In genomic region chr9:34279906-34280305, GRCm38 (mm10) we compare ENCODE assay signal across 9 mouse cellular contexts.
DNase-seq lines count a peak whose midpoint lies in the region; ATAC-seq and TF ChIP-seq lines count a peak whose summit lies in the region.
"Had no signal": no experiment of that assay in that cellular context is flagged by ENCODE, and none has a peak within 500 bp of the region (broad histone marks: within the 10 kb centered on the region; RNA-seq: fewer than 3 reads in every experiment).

No protein-coding gene starts in this region.

- peak; percentile 43 for TF ChIP-seq EP300 in lung, postnatal 0 days (IDR thresholded peaks at IDR 0.05)

- in situ Hi-C loops in ES-E14 (cut with MboI; ENCODE audit: low sequenced_read_pairs in 2 of 2, unreplicated experiment in 2 of 2): no loop called here

- no peak overlapping the region for H3K9ac ChIP-seq in ES-E14 (ENCODE audit: insufficient read depth, low read depth, low read length, poor library complexity, severe bottlenecking)
- no peak overlapping the region for H3K9ac ChIP-seq in forebrain, embryonic 11.5 days (ENCODE audit: low read length)
- H3K9ac ChIP-seq in lung, postnatal 0 days (replicated peaks; ENCODE audit: low read depth): no peak overlapping the region
- H3K9ac ChIP-seq: limb, embryonic 12.5 days had no signal

- TF ChIP-seq POLR2A in cerebellum, adult 2 months (IDR thresholded peaks at IDR 0.05; ENCODE audit: borderline replicate concordance, insufficient read depth, low read length): no peak

- no peaks in the 10 kb centered on the region for H3K36me3 ChIP-seq in ES-E14 (ENCODE audit: control insufficient read depth, insufficient read depth, low read length, poor library complexity, severe bottlenecking)
- no peaks in the 10 kb centered on the region for H3K36me3 ChIP-seq in forebrain, embryonic 11.5 days (ENCODE audit: control insufficient read depth, insufficient read depth, low read length)
- no peaks in the 10 kb centered on the region for H3K36me3 ChIP-seq in lung, postnatal 0 days (ENCODE audit: insufficient read depth, low read length)
- H3K36me3 ChIP-seq: limb, embryonic 12.5 days had no signal

- H3K4me2 ChIP-seq in forebrain, embryonic 11.5 days (ENCODE audit: low read depth, low read length, severe bottlenecking): no peak overlapping the region
- no peak overlapping the region for H3K4me2 ChIP-seq in lung, postnatal 0 days (replicated peaks; ENCODE audit: low read depth, low read length)
- H3K4me2 ChIP-seq: limb, embryonic 12.5 days had no signal

- no peak overlapping the region for H3K27ac ChIP-seq in ES-E14 (ENCODE audit: insufficient read depth, low read depth, low read length, poor library complexity, severe bottlenecking)
- no peak overlapping the region for H3K27ac ChIP-seq in forebrain, embryonic 11.5 days (ENCODE audit: low read depth, low read length)
- no peak overlapping the region for H3K27ac ChIP-seq in lung, postnatal 0 days (ENCODE audit: low read length)
- H3K27ac ChIP-seq in layer of hippocampus, adult 2 months: no peak overlapping the region
- H3K27ac ChIP-seq in cerebellum, adult 2 months (ENCODE audit: insufficient read depth, low read length): no peak overlapping the region
- H3K27ac ChIP-seq: limb, embryonic 12.5 days had no signal

- intact Hi-C loops in heart, postnatal 10 days (cut with DNase I): no loop called here
- intact Hi-C loops in heart, postnatal 25 days (cut with DNase I): no loop called here

- WGBS in forebrain, embryonic 11.5 days: 36% methylated on average over 2 of the region's 2 CpGs
- WGBS in lung, postnatal 0 days: 39% methylated on average over 2 of the region's 2 CpGs
- 46% methylated on average over 2 of the region's 2 CpGs for WGBS in cerebellum, adult 2 months

- no peaks in the 10 kb centered on the region for H3K27me3 ChIP-seq in forebrain, embryonic 11.5 days (ENCODE audit: control insufficient read depth, insufficient read depth, low read length)
- no peaks in the 10 kb centered on the region for H3K27me3 ChIP-seq in lung, postnatal 0 days (replicated peaks; ENCODE audit: insufficient read depth, low read length)
- H3K27me3 ChIP-seq in cerebellum, adult 2 months (ENCODE audit: control insufficient read depth, insufficient read depth, low read length): no peaks in the 10 kb centered on the region
- H3K27me3 ChIP-seq: limb, embryonic 12.5 days had no signal

- H3K4me3 ChIP-seq in ES-E14 (ENCODE audit: insufficient read depth in 1 of 2, low read depth in 1 of 2, low read length in 2 of 2, poor library complexity in 1 of 2, severe bottlenecking in 1 of 2): no peak overlapping the region
- no peak overlapping the region for H3K4me3 ChIP-seq in forebrain, embryonic 11.5 days (ENCODE audit: low read depth, low read length)
- H3K4me3 ChIP-seq in lung, postnatal 0 days (ENCODE audit: low read depth, low read length): no peak overlapping the region
- H3K4me3 ChIP-seq in layer of hippocampus, adult 2 months: no peak overlapping the region
- H3K4me3 ChIP-seq in cerebellum, adult 2 months (replicated peaks; ENCODE audit: insufficient read depth, low read depth, low read length): no peak overlapping the region
- H3K4me3 ChIP-seq: limb, embryonic 12.5 days had no signal

- peak; percentile 3 to 6 for DNase-seq in heart, postnatal 10 days
- DNase-seq in heart, postnatal 25 days (ENCODE audit: low spot score): no peak
- DNase-seq in ES-E14 (ENCODE audit: low read depth, low spot score): peak; percentile 50
- DNase-seq in forebrain, embryonic 11.5 days (ENCODE audit: low spot score): peak; percentile 54
- peak; percentile 66 for DNase-seq in lung, postnatal 0 days (ENCODE audit: low spot score)
- DNase-seq in layer of hippocampus, adult 2 months (ENCODE audit: low spot score in 2 of 2): no peak
- no peak for DNase-seq in layer of hippocampus, adult 9-11 months
- no peak for DNase-seq in cerebellum, adult 2 months

- H3K9me3 ChIP-seq in ES-E14 (ENCODE audit: control insufficient read depth, insufficient read depth, low read depth, low read length): no peaks in the 10 kb centered on the region
- no peaks in the 10 kb centered on the region for H3K9me3 ChIP-seq in forebrain, embryonic 11.5 days (ENCODE audit: control insufficient read depth, low read length)
- H3K9me3 ChIP-seq in lung, postnatal 0 days (ENCODE audit: low read length): no peaks in the 10 kb centered on the region
- H3K9me3 ChIP-seq: limb, embryonic 12.5 days had no signal

- peak; percentile 42 for ATAC-seq in forebrain, embryonic 11.5 days (replicated peaks; ENCODE audit: low FRiP score)
- peak; percentile 94 for ATAC-seq in lung, postnatal 0 days

- peaks cover 0 to 2% of the 10 kb centered on the region in 2 experiments; a peak in 1 of 4 replicates for H3K4me1 ChIP-seq in ES-E14 (ENCODE audit: control insufficient read depth in 2 of 2, insufficient read depth in 2 of 2, low read length in 2 of 2, poor library complexity in 1 of 2)
- peaks cover 9% of the 10 kb centered on the region; the same call in 1 of the 2 replicates for H3K4me1 ChIP-seq in forebrain, embryonic 11.5 days (replicated peaks; ENCODE audit: control insufficient read depth, insufficient read depth, low read length)
- no peaks in the 10 kb centered on the region for H3K4me1 ChIP-seq in lung, postnatal 0 days (ENCODE audit: insufficient read depth, low read depth, low read length)
- H3K4me1 ChIP-seq in cerebellum, adult 2 months (ENCODE audit: control insufficient read depth, insufficient read depth, low read length): no peaks in the 10 kb centered on the region

- TF ChIP-seq CTCF in lung, postnatal 0 days (IDR thresholded peaks at IDR 0.05): no peak
- TF ChIP-seq CTCF in layer of hippocampus, adult 2 months (conservative IDR thresholded peaks at IDR 0.05): no peak
- no peak for TF ChIP-seq CTCF in cerebellum, adult 2 months (IDR thresholded peaks at IDR 0.05; ENCODE audit: borderline replicate concordance, insufficient read depth, low read depth, low read length)

TF ChIP-seq in ES-E14, 5 proteins besides CTCF, POLR2A, EP300 and RAD21:
- TF ChIP-seq HCFC1 (IDR thresholded peaks at IDR 0.05; ENCODE audit: borderline replicate concordance, insufficient read depth, low read length): no peak
- TF ChIP-seq ZNF384 (IDR thresholded peaks at IDR 0.05; ENCODE audit: low read depth, low read length): no peak
- TF ChIP-seq MAFK (IDR thresholded peaks at IDR 0.05; ENCODE audit: insufficient read depth, low read depth, low read length): no peak
- TF ChIP-seq ZC3H11A (IDR thresholded peaks at IDR 0.05; ENCODE audit: borderline replicate concordance, low read depth, low read length): no peak
- TF ChIP-seq CHD2 (IDR thresholded peaks at IDR 0.05; ENCODE audit: low read depth, low read length): no peak

Comparison
In these comparisons a context has a peak if more than half of its experiments do, and no peak if none do; other contexts are left out.
1. DNase-seq: peak in heart, postnatal 10 days (2 of 2), ES-E14 (single experiment), forebrain, embryonic 11.5 days (single experiment) and lung, postnatal 0 days (single experiment); none in heart, postnatal 25 days (single experiment), layer of hippocampus, adult 2 months (0 of 2), layer of hippocampus, adult 9-11 months (single experiment) and cerebellum, adult 2 months (0 of 2).